Mouse (Mus musculus) T-helper 17 cell (primary cell): ENCODE measurements around the gene Meox2.
"Not testable (repeated sequence)": the region's sequence is repeated elsewhere in the genome, so short reads cannot be mapped to it uniquely, and the experiment has no call there.

Experiments
- in situ Hi-C, 2 experiments: fragments of 300-600 bp; cut with MboI, MseI; formaldehyde crosslinking; loops; 1 replicate in 1 of 2; 2 replicates in 1 of 2; pipeline ENCODE4 v1.15.1; 2025; ENCODE audit warnings: high pct_unique_total_duplicates in 2 of 2

Gene Meox2

GRCm38 (mm10) chr12:37108390-37108738 is at the start of gene Meox2:
Gene Meox2, plus strand, starts transcription at chr12:37108540.
- in situ Hi-C loops = loop anchor here in 1 of 2 experiments (5.0 kb wide), 1 partner anchor 66 kb away; no protein-coding TSS in a partner anchor

GRCm38 (mm10) chr12:37072636-37073035 is 35.7 kb upstream of the Meox2 start:
- in situ Hi-C loops = no loop called here

GRCm38 (mm10) chr12:37077308-37077707 is 31.0 kb upstream of the Meox2 start:
- in situ Hi-C loops = no loop called here

- in situ Hi-C loops = not testable (repeated sequence)
Observed at GRCm38 (mm10) chr12:37080005-37080404, 28.3 kb upstream of the Meox2 start.

GRCm38 (mm10) chr12:37106541-37106940 is 1.8 kb upstream of the Meox2 start:
- in situ Hi-C loops = loop anchor here in 1 of 2 experiments (5.0 kb wide), 1 partner anchor 64 kb away; no protein-coding TSS in a partner anchor

- in situ Hi-C loops = loop anchor here in 1 of 2 experiments (5.0 kb wide), 1 partner anchor 65 kb away; no protein-coding TSS in a partner anchor
Observed at GRCm38 (mm10) chr12:37107150-37107549, 1.2 kb upstream of the Meox2 start.

- in situ Hi-C loops = loop anchor here in 1 of 2 experiments (5.0 kb wide), 1 partner anchor 66 kb away; no protein-coding TSS in a partner anchor
Observed at GRCm38 (mm10) chr12:37107713-37108389, 489 bp upstream of the Meox2 start.

- in situ Hi-C loops = loop anchor here in 1 of 2 experiments (5.0 kb wide), 1 partner anchor 67 kb away; no protein-coding TSS in a partner anchor
Observed at GRCm38 (mm10) chr12:37108819-37109473, 606 bp downstream of the Meox2 start.

- in situ Hi-C loops = loop anchor here (5.0 to 10.0 kb wide), 2 partner anchors 67 to 1705 kb away; no protein-coding TSS in a partner anchor
Observed at GRCm38 (mm10) chr12:37109474-37110012, 1.2 kb downstream of the Meox2 start.

- in situ Hi-C loops = loop anchor here in 1 of 2 experiments (10.0 kb wide), 1 partner anchor 1706 kb away; no protein-coding TSS in a partner anchor
Observed at GRCm38 (mm10) chr12:37110977-37111376, 2.6 kb downstream of the Meox2 start.

- in situ Hi-C loops = loop anchor here in 1 of 2 experiments (10.0 kb wide), 1 partner anchor 1714 kb away; no protein-coding TSS in a partner anchor
Observed at GRCm38 (mm10) chr12:37119246-37119645, 10.9 kb downstream of the Meox2 start.

GRCm38 (mm10) chr12:37123763-37124162 is 15.4 kb downstream of the Meox2 start:
- in situ Hi-C loops = no loop called here

GRCm38 (mm10) chr12:37142080-37142703 is 33.9 kb downstream of the Meox2 start:
- in situ Hi-C loops = no loop called here

- in situ Hi-C loops = no loop called here
Observed at GRCm38 (mm10) chr12:37143879-37144278, 35.5 kb downstream of the Meox2 start.

GRCm38 (mm10) chr12:37167742-37168141 is 59.4 kb downstream of the Meox2 start:
- in situ Hi-C loops = no loop called here

GRCm38 (mm10) chr12:37173324-37173723 is 65.0 kb downstream of the Meox2 start:
- in situ Hi-C loops = no loop called here

GRCm38 (mm10) chr12:37183689-37184088 is 75.3 kb downstream of the Meox2 start:
- in situ Hi-C loops = loop anchor here in 1 of 2 experiments (5.0 kb wide), 1 partner anchor 51 kb away; no protein-coding TSS in a partner anchor

GRCm38 (mm10) chr12:37188940-37189488 is 80.7 kb downstream of the Meox2 start:
- in situ Hi-C loops = no loop called here
